Mouse (Mus musculus): ENCODE measurements around the gene Scrn1. TPM values are rescaled to one million over a fixed set of nuclear protein-coding genes. Genes with fewer than 3 reads are reported as not detected.

Gene Scrn1
- total RNA-seq, 2 experiments from 2014 or later: 161 to 164 TPM

DNA sequence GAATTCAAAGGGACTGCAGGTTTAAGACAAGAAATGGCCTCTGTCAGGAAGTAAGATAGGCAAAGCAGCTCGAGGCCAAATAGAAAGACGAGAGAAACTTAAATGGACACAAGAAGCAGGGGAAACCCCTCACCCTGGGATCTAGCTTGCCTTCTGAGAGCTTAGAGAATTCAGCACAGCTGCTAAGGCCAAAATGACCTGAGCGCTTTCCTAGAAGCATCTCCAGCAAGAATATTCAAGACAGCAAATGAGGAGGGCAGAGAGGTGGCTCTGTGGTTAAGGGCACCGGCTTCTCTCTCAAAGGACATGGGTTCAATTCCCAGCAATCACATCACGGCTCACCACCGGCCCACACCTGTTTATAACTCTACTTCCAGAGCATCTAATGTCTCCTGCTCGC, 29.2 kb downstream of the Scrn1 start:
- no peak for DNase-seq (ENCODE audit: low spot score in 2 of 2)

DNA sequence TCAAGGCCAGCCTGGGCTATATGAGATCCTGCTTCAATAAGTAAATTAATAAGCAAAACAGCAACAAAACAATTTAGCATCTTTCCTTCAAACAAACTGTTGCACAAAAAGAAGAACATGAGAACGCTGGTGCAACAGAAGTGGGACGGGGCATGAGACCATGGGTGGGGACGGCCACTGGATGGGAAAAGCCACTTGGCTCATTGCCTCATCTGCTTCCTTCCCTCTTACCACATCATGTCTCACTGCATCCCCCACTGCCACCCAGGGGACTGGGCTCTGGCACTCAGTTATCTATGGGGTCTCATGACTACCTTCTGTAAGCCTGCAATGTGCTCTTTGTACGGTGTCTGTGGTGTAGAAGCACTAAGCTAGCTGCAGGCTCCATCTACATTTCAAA, 30.8 kb downstream of the Scrn1 start:
- no peak for DNase-seq (ENCODE audit: low spot score in 2 of 2)

GRCm38 (mm10) chr6:54531048-54531481, 35.2 kb downstream of the Scrn1 start:
- DNase-seq (ENCODE audit: low spot score in 2 of 2): peak in 1 of 2 experiments; percentile 17

- no peak for DNase-seq (ENCODE audit: low spot score in 2 of 2)
Measured at GRCm38 (mm10) chr6:54530182-54530581, 36.1 kb downstream of the Scrn1 start.

GRCm38 (mm10) chr6:54528666-54529065, 37.6 kb downstream of the Scrn1 start:
- no peak for DNase-seq (ENCODE audit: low spot score in 2 of 2)

GRCm38 (mm10) chr6:54518758-54519157, 47.5 kb downstream of the Scrn1 start:
- DNase-seq (ENCODE audit: low spot score in 2 of 2): no peak

- no peak for DNase-seq (ENCODE audit: low spot score in 2 of 2)
Measured at GRCm38 (mm10) chr6:54516512-54517134, 49.7 kb downstream of the Scrn1 start.

- no peak for DNase-seq (ENCODE audit: low spot score in 2 of 2)
Measured at GRCm38 (mm10) chr6:54512256-54512655, 54.0 kb downstream of the Scrn1 start.

DNA sequence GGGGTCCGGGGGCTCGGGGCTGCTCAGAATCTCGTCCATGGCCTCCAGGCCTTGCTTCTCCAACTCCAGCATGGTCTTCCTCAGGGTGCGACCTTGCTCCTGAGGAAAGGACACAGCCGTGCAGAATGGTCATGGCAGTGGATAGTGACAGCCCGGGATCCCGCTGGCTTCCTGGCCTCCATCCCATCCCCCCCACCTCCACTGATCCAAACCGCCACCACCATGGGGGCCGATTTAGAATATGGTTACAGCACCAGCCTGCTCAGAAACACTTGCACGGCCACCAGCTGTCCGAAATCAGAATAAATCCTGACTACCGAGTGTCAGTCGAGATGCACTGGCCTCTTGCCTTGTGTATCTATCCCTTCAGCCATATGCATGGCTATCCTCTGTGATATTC, 57.0 kb downstream of the Scrn1 start:
- DNase-seq (ENCODE audit: low spot score in 2 of 2): no peak

- DNase-seq (ENCODE audit: low spot score in 2 of 2): no peak
Measured at GRCm38 (mm10) chr6:54508256-54508793, 58.0 kb downstream of the Scrn1 start.

GRCm38 (mm10) chr6:54507808-54508207, 58.5 kb downstream of the Scrn1 start:
- no peak for DNase-seq (ENCODE audit: low spot score in 2 of 2)

DNA sequence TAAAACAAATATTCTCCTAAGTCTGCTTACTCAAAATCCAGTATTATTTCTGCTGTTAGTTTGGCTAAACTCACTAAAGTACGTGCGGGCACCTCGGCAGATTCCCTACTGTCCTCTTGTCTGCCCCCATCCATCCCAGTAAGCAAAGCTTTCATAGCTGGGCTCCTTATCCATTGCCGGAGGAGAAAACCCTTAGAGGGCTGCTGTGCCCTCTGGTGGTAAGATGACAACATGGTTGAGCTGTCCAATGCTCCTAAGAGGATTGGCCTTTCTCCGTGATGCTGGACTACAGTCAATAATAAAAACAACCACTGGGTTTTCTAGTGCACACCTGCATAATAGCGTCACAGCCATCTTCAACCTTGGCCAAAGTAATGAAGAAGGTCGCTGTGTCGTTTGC, 59.3 kb downstream of the Scrn1 start:
- DNase-seq (ENCODE audit: low spot score in 2 of 2): peak; percentile 52 to 67

GRCm38 (mm10) chr6:54506318-54506717, 60.0 kb downstream of the Scrn1 start:
- DNase-seq (ENCODE audit: low spot score in 2 of 2): no peak

GRCm38 (mm10) chr6:54502661-54503115, 63.6 kb downstream of the Scrn1 start:
- DNase-seq (ENCODE audit: low spot score in 2 of 2): no peak

DNA sequence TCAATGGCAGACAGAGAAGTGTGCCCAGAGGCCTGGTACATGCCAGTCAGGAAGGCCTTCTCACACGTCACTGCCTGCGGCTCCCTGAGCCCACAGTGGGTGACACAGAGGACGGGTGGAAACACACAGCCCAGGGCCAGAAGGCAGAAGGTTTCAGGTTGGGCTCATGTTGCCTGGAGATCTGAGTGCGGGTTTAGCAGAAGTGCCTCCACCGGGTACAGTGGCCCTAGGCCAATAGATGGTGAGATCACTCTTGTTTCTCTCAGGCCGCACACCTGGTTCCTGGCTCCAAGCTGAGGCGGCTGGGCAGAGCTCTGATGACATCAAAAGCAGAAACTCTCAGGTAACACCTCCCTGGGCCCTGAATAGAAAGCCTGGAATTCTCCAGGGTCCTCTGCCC, 70.1 kb downstream of the Scrn1 start:
- DNase-seq (ENCODE audit: low spot score in 2 of 2): no peak

- DNase-seq (ENCODE audit: low spot score in 2 of 2): no peak
Measured at GRCm38 (mm10) chr6:54494612-54495398, 71.5 kb downstream of the Scrn1 start.

GRCm38 (mm10) chr6:54494097-54494496, 72.2 kb downstream of the Scrn1 start:
- DNase-seq (ENCODE audit: low spot score in 2 of 2): no peak

- no peak for DNase-seq (ENCODE audit: low spot score in 2 of 2)
Measured at GRCm38 (mm10) chr6:54491074-54491473, 75.2 kb downstream of the Scrn1 start.

- DNase-seq (ENCODE audit: low spot score in 2 of 2): no peak
Measured at GRCm38 (mm10) chr6:54485973-54486569, 80.2 kb downstream of the Scrn1 start.

- no peak for DNase-seq (ENCODE audit: low spot score in 2 of 2)
Measured at GRCm38 (mm10) chr6:54485435-54485901, 80.8 kb downstream of the Scrn1 start.

DNA sequence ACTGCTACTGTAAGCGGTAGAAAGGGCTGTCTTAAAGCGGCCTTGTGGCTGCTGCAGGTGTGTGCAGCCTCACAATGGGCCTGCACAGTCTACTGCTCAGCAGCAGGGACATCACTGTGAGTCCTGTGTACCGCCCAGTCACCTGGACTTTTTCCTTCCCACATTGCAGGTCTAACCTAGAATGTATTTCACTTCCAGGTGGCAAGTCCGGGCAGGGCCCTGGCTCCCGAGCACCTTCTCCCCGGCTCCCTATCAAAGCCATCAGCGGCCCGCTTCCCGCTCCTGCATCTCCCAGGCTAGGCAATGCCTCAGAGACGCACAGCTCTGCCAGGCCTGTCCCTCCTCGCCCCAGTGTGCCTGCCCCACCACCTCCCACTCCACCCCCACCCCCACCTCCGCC, 81.3 kb downstream of the Scrn1 start:
- DNase-seq (ENCODE audit: low spot score in 2 of 2): no peak

Data from layer of hippocampus, postnatal 10 days (tissue).